Comparison of ENCODE assay signal across 9 mouse cellular contexts in genomic region chr5:57721148-57721712, GRCm38 (mm10). TPM values are rescaled to one million over a fixed set of nuclear protein-coding genes. Genes with fewer than 3 reads are reported as not detected.
DNase-seq lines count a peak whose midpoint lies in the region; ATAC-seq and TF ChIP-seq lines count a peak whose summit lies in the region.
"Had no signal": no experiment of that assay in that cellular context is flagged by ENCODE, and none has a peak within 500 bp of the region (broad histone marks: within the 10 kb centered on the region; RNA-seq: fewer than 3 reads in every experiment).

No protein-coding gene starts in this region.

- H3ac ChIP-seq in myocyte (ENCODE audit: control insufficient read depth, insufficient read length): no peak overlapping the region

- no peaks in the 10 kb centered on the region for H3K36me3 ChIP-seq in kidney, embryonic 14.5 days (ENCODE audit: control insufficient read depth, insufficient read depth, low read length)
- no peaks in the 10 kb centered on the region for H3K36me3 ChIP-seq in kidney, adult 2 months (ENCODE audit: control insufficient read depth, insufficient read depth, low read length)
- H3K36me3 ChIP-seq in embryonic facial prominence, embryonic 13.5 days: no peaks in the 10 kb centered on the region
- H3K36me3 ChIP-seq in hindbrain, postnatal 0 days (ENCODE audit: insufficient read depth, low read length): no peaks in the 10 kb centered on the region
- no peaks in the 10 kb centered on the region for H3K36me3 ChIP-seq in myocyte (ENCODE audit: control insufficient read depth, insufficient read depth)

- WGBS in kidney, embryonic 14.5 days: 48% methylated on average over 8 of the region's 8 CpGs
- WGBS in kidney, adult 2 months: 76% methylated on average over 8 of the region's 8 CpGs
- WGBS in embryonic facial prominence, embryonic 13.5 days: 30% methylated on average over 8 of the region's 8 CpGs
- 31% methylated on average over 8 of the region's 8 CpGs for WGBS in hindbrain, postnatal 0 days

- H3K9ac ChIP-seq in kidney, embryonic 14.5 days (ENCODE audit: low read depth, low read length): 0 out of 2 replicates have a peak overlapping the region, but pooled peaks have one; percentile 18
- peak overlapping the region; percentile 77; the same call in 1 of the 2 replicates for H3K9ac ChIP-seq in embryonic facial prominence, embryonic 13.5 days
- peak overlapping the region; percentile 67 for H3K9ac ChIP-seq in hindbrain, postnatal 0 days (replicated peaks; ENCODE audit: low read length)

- DNase-seq in kidney, adult 2 months: no peak
- peak; percentile 20 for DNase-seq in hindbrain, postnatal 0 days (ENCODE audit: low spot score)
- DNase-seq in gastrocnemius, postnatal 4 days (ENCODE audit: low spot score in 2 of 2): no peak
- no peak for DNase-seq in cerebellum, adult 9-10 months
- DNase-seq: cerebellum, adult 18-20 months had no signal

- no peak for TF ChIP-seq CTCF in kidney, adult 2 months (conservative IDR thresholded peaks at IDR 0.05; ENCODE audit: insufficient read depth, insufficient read length, low read depth, low read length)
- no peak for TF ChIP-seq CTCF in hindbrain, postnatal 0 days (IDR thresholded peaks at IDR 0.05; ENCODE audit: low read depth)

- no peaks in the 10 kb centered on the region; the same call in 1 of the 2 replicates for H3K27me3 ChIP-seq in kidney, embryonic 14.5 days (ENCODE audit: control insufficient read depth, insufficient read depth, low read length)
- no peaks in the 10 kb centered on the region for H3K27me3 ChIP-seq in kidney, adult 2 months (replicated peaks; ENCODE audit: control insufficient read depth, insufficient read depth, low read length)
- H3K27me3 ChIP-seq in embryonic facial prominence, embryonic 13.5 days: peaks cover 9% of the 10 kb centered on the region
- H3K27me3 ChIP-seq in hindbrain, postnatal 0 days (ENCODE audit: insufficient read depth, low read length): no peaks in the 10 kb centered on the region
- H3K27me3 ChIP-seq in myocyte (ENCODE audit: control insufficient read depth, insufficient read depth, insufficient read length): no peaks in the 10 kb centered on the region

- peak overlapping the region; percentile 92 for H3K4me2 ChIP-seq in kidney, embryonic 14.5 days (replicated peaks; ENCODE audit: low read depth, low read length)
- peak overlapping the region; percentile 91 for H3K4me2 ChIP-seq in embryonic facial prominence, embryonic 13.5 days
- H3K4me2 ChIP-seq in hindbrain, postnatal 0 days (ENCODE audit: low read depth, low read length): peak overlapping the region; percentile 78
- peak overlapping the region; percentile 83 for H3K4me2 ChIP-seq in myocyte (ENCODE audit: low read depth)

- H3K79me2 ChIP-seq in myocyte (ENCODE audit: control insufficient read depth, insufficient read depth): peaks cover 65% of the 10 kb centered on the region

- no peak for ATAC-seq in kidney, embryonic 14.5 days (ENCODE audit: low FRiP score, low TSS enrichment)
- no peak for ATAC-seq in embryonic facial prominence, embryonic 13.5 days (ENCODE audit: insufficient number of reproducible peaks, insufficient read depth, low FRiP score, low TSS enrichment, low read depth)
- no peak for ATAC-seq in hindbrain, postnatal 0 days
- no peak for ATAC-seq in megakaryocyte progenitor cell, adult 5-6 weeks (replicated peaks; ENCODE audit: poor library complexity)

- no peak overlapping the region for H3K27ac ChIP-seq in kidney, embryonic 14.5 days (ENCODE audit: low read depth, low read length)
- H3K27ac ChIP-seq in kidney, adult 2 months (ENCODE audit: insufficient read depth, low read depth, low read length): no peak overlapping the region
- H3K27ac ChIP-seq in embryonic facial prominence, embryonic 13.5 days: no peak overlapping the region
- H3K27ac ChIP-seq in hindbrain, postnatal 0 days: no peak overlapping the region

- H3K4me1 ChIP-seq in kidney, embryonic 14.5 days (ENCODE audit: control insufficient read depth, insufficient read depth, low read length): 0 out of 2 replicates have a peak, but pooled peaks cover 7% of the 10 kb centered on the region
- no peaks in the 10 kb centered on the region for H3K4me1 ChIP-seq in kidney, adult 2 months (ENCODE audit: control insufficient read depth, insufficient read depth, low read length)
- H3K4me1 ChIP-seq in embryonic facial prominence, embryonic 13.5 days: peaks cover 36% of the 10 kb centered on the region
- H3K4me1 ChIP-seq in hindbrain, postnatal 0 days (ENCODE audit: insufficient read depth, low read length): no peaks in the 10 kb centered on the region

- H3K9me3 ChIP-seq in kidney, embryonic 14.5 days (ENCODE audit: control insufficient read depth, low read length): no peaks in the 10 kb centered on the region
- H3K9me3 ChIP-seq in embryonic facial prominence, embryonic 13.5 days: no peaks in the 10 kb centered on the region
- no peaks in the 10 kb centered on the region for H3K9me3 ChIP-seq in hindbrain, postnatal 0 days (ENCODE audit: low read length)

- peak overlapping the region; percentile 51 for H3K4me3 ChIP-seq in kidney, embryonic 14.5 days (ENCODE audit: low read length)
- H3K4me3 ChIP-seq in kidney, adult 2 months (ENCODE audit: insufficient read depth, low read depth, low read length): no peak overlapping the region
- H3K4me3 ChIP-seq in embryonic facial prominence, embryonic 13.5 days: peak overlapping the region; percentile 69
- H3K4me3 ChIP-seq in hindbrain, postnatal 0 days (ENCODE audit: low read length): peak overlapping the region; percentile 75
- peak overlapping the region; percentile 83 for H3K4me3 ChIP-seq in myocyte

- TF ChIP-seq POLR2A in kidney, adult 2 months (IDR thresholded peaks at IDR 0.05; ENCODE audit: low read depth, low read length): no peak
- no peak for TF ChIP-seq POLR2A in myocyte (IDR thresholded peaks at IDR 0.05; ENCODE audit: insufficient read length, low read depth)

TF ChIP-seq in myocyte, 11 proteins besides CTCF, POLR2A, EP300 and RAD21:
- TF ChIP-seq MAX (IDR thresholded peaks at IDR 0.05; ENCODE audit: low read depth) (no peak), REST (IDR thresholded peaks at IDR 0.05; ENCODE audit: insufficient read depth, insufficient read length) (no peak), TCF12 (IDR thresholded peaks at IDR 0.05; ENCODE audit: insufficient read depth, poor library complexity, severe bottlenecking) (no peak), SRF (IDR thresholded peaks at IDR 0.05; ENCODE audit: control insufficient read depth, insufficient read length, low read depth) (no peak), POLR2AphosphoS2 (IDR thresholded peaks at IDR 0.05; ENCODE audit: insufficient read length, low read depth) (no peak), MYOG (IDR thresholded peaks at IDR 0.05; ENCODE audit: control insufficient read depth in 1 of 3, insufficient read depth in 1 of 3, insufficient read length in 2 of 3, low read depth in 2 of 3) (no peak), E2F4 (IDR thresholded peaks at IDR 0.05; ENCODE audit: insufficient read depth) (no peak), TCF3 (IDR thresholded peaks at IDR 0.05; ENCODE audit: insufficient read length, low read depth) (no peak), CEBPB (IDR thresholded peaks at IDR 0.05; ENCODE audit: insufficient read depth, poor library complexity, severe bottlenecking) (no peak), USF1 (IDR thresholded peaks at IDR 0.05; ENCODE audit: low read depth) (no peak), MYOD1 (IDR thresholded peaks at IDR 0.05; ENCODE audit: control insufficient read depth in 1 of 3, insufficient read length in 2 of 3, low read depth in 2 of 3) (no peak)

RNA-seq across cellular contexts. Expression of gene Pcdh7, which starts 3.5 kb away (rescaled TPM):
- polyA plus RNA-seq in kidney, embryonic 14.5 days (2014; fragmentation: Nextera tagmentation; extraction: Ambion mirVana): 6.5 and 7.6 TPM in 2 replicates
- 7.1 and 7.6 TPM in 2 replicates for polyA plus RNA-seq in kidney, adult 2 months (2012; rRNA removed)
- polyA plus RNA-seq in embryonic facial prominence, embryonic 13.5 days (2015; fragmentation: Nextera tagmentation; extraction: Ambion mirVana): 14.3 and 14.7 TPM in 2 replicates
- total RNA-seq in hindbrain, postnatal 0 days (2014; rRNA removed): 152 and 157 TPM in 2 replicates
- polyA plus RNA-seq in hindbrain, postnatal 0 days (2015; fragmentation: Nextera tagmentation; extraction: Ambion mirVana): 25.5 and 26.1 TPM in 2 replicates
- 16.0 TPM for polyA plus RNA-seq in myocyte (2012; fragmentation: generic; extraction: Trizol)
- total RNA-seq in gastrocnemius, postnatal 4 days (2021): 10 to 100 TPM; 25.3 to 26.9 TPM
- total RNA-seq in megakaryocyte progenitor cell, adult 5-6 weeks (2015): 1.8 and 2.2 TPM in 2 replicates
- 0.58 and 4.7 TPM in 2 replicates for total RNA-seq in megakaryocyte progenitor cell, adult 5-6 weeks (2017)

Comparison
In these comparisons a context has a peak if more than half of its experiments do, and no peak if none do; other contexts are left out.
1. H3K9ac ChIP-seq: peak in every context shown above with its lines; median percentile 77 in embryonic facial prominence, embryonic 13.5 days; 67 in hindbrain, postnatal 0 days; 18 in kidney, embryonic 14.5 days.